Mouse (Mus musculus): Measurements from ENCODE around the gene Il6st. TPM values are rescaled to one million over a fixed set of nuclear protein-coding genes. Genes with fewer than 3 reads are reported as not detected.

Gene Il6st
- polyA plus RNA-seq (2012; rRNA removed) (34.3 and 34.4 TPM in 2 replicates), polyA plus RNA-seq (2014; fragmentation: Nextera tagmentation; extraction: Ambion mirVana) (40.3 and 42.4 TPM in 2 replicates)

DNA sequence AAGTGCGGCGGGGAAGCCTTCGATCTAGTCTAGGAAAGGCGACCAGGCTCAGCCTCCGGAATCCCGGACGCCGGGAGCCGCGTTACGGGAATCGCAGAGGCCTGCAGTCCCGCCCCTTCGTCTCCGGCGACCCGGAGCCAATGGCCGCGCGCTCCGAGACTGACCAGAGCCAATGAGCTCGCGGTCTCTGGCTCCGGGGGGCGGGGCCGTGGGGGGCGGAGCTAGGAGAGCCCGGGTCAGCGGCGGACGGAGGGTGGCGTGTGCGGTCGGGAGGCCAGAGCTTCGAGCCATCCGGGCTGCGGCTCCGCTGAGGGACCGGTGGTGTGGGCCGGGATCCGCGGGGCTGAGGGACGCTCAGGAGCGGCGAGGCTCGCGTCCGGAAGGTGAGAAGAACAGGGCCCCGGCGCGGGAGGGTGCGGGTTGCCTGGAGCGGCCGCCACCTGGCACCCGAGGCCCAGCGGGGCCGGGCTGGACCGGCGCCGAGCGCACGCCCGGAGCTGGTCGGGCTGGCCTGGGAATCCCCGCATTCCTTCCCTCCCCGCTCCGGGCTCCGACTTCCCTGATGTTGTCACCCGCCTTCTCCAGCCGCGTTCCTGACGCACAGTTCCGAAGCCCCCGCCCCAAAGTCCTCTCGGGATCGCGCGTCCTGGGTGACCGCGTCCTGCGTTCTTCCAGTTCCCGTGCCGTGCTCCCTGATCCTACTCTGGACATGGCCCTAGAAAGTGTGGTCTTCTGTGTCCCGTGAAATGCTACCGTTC lies at the start of gene Il6st:
Gene Il6st, plus strand, starts transcription at position 203 of the 758 bp plus-strand sequence.
- TF ChIP-seq POLR2A (IDR thresholded peaks at IDR 0.05; ENCODE audit: borderline replicate concordance, extremely low read depth, insufficient read depth, insufficient read length), result peak; percentile 46; the same call in 1 of the 2 replicates
- H3K27me3 ChIP-seq (ENCODE audit: control insufficient read depth, insufficient read depth, low read length), result no peaks in the 10 kb centered on the region
- peak; percentile 94 for DNase-seq (ENCODE audit: low spot score)
- no peaks in the 10 kb centered on the region for H3K9me3 ChIP-seq (ENCODE audit: control insufficient read depth, low read length)
- H3K4me3 ChIP-seq (replicated peaks; ENCODE audit: low read length), result peak within 1 kb of the TSS; percentile 91
- no peaks in the 10 kb centered on the region; the same call in 1 of the 2 replicates for H3K36me3 ChIP-seq (ENCODE audit: control insufficient read depth, insufficient read depth, low read length)
- peak; percentile 99 for ATAC-seq (ENCODE audit: low FRiP score, low read depth)
- WGBS, result under 1% methylated on average over 44 of the region's 85 CpGs
- peak within 1 kb of the TSS; percentile 92 for H3K9ac ChIP-seq (ENCODE audit: low read depth, low read length, severe bottlenecking)
- H3K4me1 ChIP-seq (ENCODE audit: control insufficient read depth, insufficient read depth, low read length), result peaks cover 15% of the 10 kb centered on the region; the same call in 1 of the 2 replicates
- H3K4me2 ChIP-seq (replicated peaks; ENCODE audit: low read depth, low read length, severe bottlenecking), result peak within 1 kb of the TSS; percentile 89
- peak within 1 kb of the TSS; percentile 84 for H3K27ac ChIP-seq (replicated peaks; ENCODE audit: low read depth, low read length)

DNA sequence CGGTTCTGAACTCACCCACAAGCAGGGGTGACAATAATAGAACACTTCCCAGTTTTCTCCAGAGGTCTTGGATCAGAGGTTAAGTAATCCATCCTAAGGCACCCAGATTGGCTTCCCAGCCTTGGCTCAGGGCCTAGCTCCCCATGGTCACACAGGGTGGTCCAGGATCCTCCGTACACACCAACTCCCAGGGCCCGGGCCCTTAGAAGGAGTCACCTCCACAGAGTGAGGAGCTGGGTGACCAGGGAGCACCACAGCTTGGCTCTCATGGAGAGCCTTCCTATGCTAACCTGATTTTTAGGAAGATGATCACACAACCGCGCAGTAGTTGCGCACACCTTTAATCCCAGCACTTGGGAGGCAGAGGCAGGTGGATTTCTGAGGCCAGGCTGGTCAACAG lies 48.0 kb upstream of the Il6st start:
- no peak overlapping the region for H3K4me2 ChIP-seq (replicated peaks; ENCODE audit: low read depth, low read length, severe bottlenecking)
- ATAC-seq (ENCODE audit: low FRiP score, low read depth) (no peak), DNase-seq (ENCODE audit: low spot score) (no peak)
- WGBS, result 84% methylated on average over 6 of the region's 6 CpGs
- H3K36me3 ChIP-seq (ENCODE audit: control insufficient read depth, insufficient read depth, low read length), result no peaks in the 10 kb centered on the region
- no peaks in the 10 kb centered on the region for H3K9me3 ChIP-seq (ENCODE audit: control insufficient read depth, low read length)
- H3K9ac ChIP-seq (ENCODE audit: low read depth, low read length, severe bottlenecking), result no peak overlapping the region
- H3K27ac ChIP-seq (replicated peaks; ENCODE audit: low read depth, low read length), result peak overlapping the region; percentile 56
- H3K4me1 ChIP-seq (ENCODE audit: control insufficient read depth, insufficient read depth, low read length), result peaks cover 16% of the 10 kb centered on the region
- no peaks in the 10 kb centered on the region for H3K27me3 ChIP-seq (ENCODE audit: control insufficient read depth, insufficient read depth, low read length)
- no peak overlapping the region for H3K4me3 ChIP-seq (replicated peaks; ENCODE audit: low read length)
- TF ChIP-seq POLR2A (IDR thresholded peaks at IDR 0.05; ENCODE audit: borderline replicate concordance, extremely low read depth, insufficient read depth, insufficient read length), result no peak

DNA sequence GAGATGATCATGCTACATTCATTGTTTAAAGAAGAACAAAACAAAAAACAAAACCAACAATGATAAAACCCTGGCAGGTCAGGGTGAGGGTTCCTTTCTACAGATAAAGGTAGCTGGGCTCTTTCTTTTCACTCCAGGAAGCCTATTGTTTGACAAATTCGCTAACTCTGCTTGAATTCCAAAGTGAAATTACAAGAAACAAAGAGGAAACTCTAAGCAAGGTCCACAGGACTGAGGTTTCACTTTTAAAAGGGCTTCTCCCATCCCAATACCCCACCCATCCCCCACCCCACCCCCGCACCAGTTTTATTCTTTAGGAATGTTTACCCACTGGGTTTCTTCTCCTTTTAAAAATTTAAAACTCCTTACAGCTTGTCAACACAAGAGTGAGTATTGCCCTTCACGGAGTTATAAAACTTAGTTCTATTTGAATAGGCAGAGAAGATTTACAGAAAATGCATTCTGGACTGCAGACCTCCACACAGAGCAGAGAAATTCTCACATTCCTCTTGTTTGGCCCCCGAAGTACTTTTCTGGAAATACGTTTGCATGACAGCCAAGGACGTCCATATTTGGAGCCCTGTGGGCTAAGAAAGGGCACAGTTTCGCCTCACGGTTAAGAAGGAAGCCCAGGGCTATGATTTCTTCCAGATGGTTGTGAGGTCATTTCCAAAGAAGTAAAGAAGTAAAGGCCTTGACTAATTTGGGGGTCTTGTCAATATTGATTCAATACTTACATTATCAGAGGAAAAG lies 47.3 kb upstream of the Il6st start:
- DNase-seq (ENCODE audit: low spot score), result peak; percentile 54
- Histone ChIP-seq H3K27me3 (ENCODE audit: control insufficient read depth, insufficient read depth, low read length) (no peaks in the 10 kb centered on the region), H3K36me3 (ENCODE audit: control insufficient read depth, insufficient read depth, low read length) (no peaks in the 10 kb centered on the region), H3K9me3 (ENCODE audit: control insufficient read depth, low read length) (no peaks in the 10 kb centered on the region), H3K9ac (ENCODE audit: low read depth, low read length, severe bottlenecking) (no peak overlapping the region), H3K4me3 (replicated peaks; ENCODE audit: low read length) (no peak overlapping the region), H3K27ac (replicated peaks; ENCODE audit: low read depth, low read length) (peak overlapping the region; percentile 56), H3K4me1 (ENCODE audit: control insufficient read depth, insufficient read depth, low read length) (peaks cover 16% of the 10 kb centered on the region), H3K4me2 (replicated peaks; ENCODE audit: low read depth, low read length, severe bottlenecking) (peak overlapping the region; percentile 22)
- ATAC-seq (ENCODE audit: low FRiP score, low read depth), result peak; percentile 75
- WGBS, result 10% methylated on average over 8 of the region's 8 CpGs
- TF ChIP-seq POLR2A (IDR thresholded peaks at IDR 0.05; ENCODE audit: borderline replicate concordance, extremely low read depth, insufficient read depth, insufficient read length), result no peak

DNA sequence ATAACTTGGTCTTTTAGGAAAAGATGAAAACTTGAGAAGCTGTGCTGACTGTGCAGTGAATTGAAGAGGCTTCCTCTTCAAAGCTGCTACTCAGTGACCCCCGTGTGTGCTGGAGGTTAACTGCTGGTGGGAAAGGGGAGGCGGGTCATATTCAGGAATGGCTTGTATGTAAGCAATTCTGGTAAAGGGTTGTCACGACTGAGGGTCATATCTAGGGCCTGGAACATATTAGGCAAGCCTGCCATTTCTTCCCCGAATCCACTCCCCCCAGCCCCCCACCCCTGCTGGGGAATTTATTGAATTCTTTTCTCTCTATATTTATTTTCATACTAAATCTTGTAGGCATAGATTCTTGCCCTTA lies 46.7 kb upstream of the Il6st start:
- no peak for DNase-seq (ENCODE audit: low spot score)
- Histone ChIP-seq H3K4me2 (replicated peaks; ENCODE audit: low read depth, low read length, severe bottlenecking) (no peak overlapping the region), H3K4me1 (ENCODE audit: control insufficient read depth, insufficient read depth, low read length) (peaks cover 16% of the 10 kb centered on the region), H3K36me3 (ENCODE audit: control insufficient read depth, insufficient read depth, low read length) (no peaks in the 10 kb centered on the region), H3K27me3 (ENCODE audit: control insufficient read depth, insufficient read depth, low read length) (no peaks in the 10 kb centered on the region), H3K4me3 (replicated peaks; ENCODE audit: low read length) (no peak overlapping the region), H3K27ac (replicated peaks; ENCODE audit: low read depth, low read length) (peak overlapping the region; percentile 56), H3K9me3 (ENCODE audit: control insufficient read depth, low read length) (no peaks in the 10 kb centered on the region), H3K9ac (ENCODE audit: low read depth, low read length, severe bottlenecking) (no peak overlapping the region)
- 16% methylated on average over 4 of the region's 4 CpGs for WGBS
- no peak for TF ChIP-seq POLR2A (IDR thresholded peaks at IDR 0.05; ENCODE audit: borderline replicate concordance, extremely low read depth, insufficient read depth, insufficient read length)
- ATAC-seq (ENCODE audit: low FRiP score, low read depth), result 0 out of 2 replicates have a peak, but pooled peaks have one; percentile 12

DNA sequence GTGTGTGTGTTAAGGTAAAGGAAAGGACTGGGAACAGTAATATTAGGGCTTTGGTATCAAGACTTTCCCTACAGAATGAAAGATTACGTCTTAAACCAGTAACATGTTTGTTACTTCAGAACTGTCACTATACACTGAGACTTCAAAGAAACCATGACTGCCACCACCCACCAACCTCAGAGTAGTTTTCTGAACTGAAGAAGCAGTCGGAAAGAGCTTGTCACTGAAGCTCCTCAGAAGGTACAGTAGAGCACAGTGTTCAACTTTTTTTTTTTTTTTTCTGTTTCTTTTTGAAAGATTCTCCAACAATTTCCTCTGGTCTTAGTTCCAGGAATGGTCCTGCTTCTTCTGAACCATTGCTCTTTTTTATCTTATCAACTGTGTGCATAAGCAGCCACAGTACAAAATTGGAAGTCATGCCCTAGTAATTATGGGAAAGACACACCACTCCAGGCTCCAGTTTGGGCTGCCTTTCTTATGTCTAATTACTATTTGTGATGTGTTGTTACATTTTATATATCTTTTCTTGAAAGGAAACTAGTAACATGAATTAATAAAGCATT lies 45.9 kb upstream of the Il6st start:
- Histone ChIP-seq H3K4me1 (ENCODE audit: control insufficient read depth, insufficient read depth, low read length) (peaks cover 16% of the 10 kb centered on the region), H3K9ac (ENCODE audit: low read depth, low read length, severe bottlenecking) (no peak overlapping the region), H3K4me3 (replicated peaks; ENCODE audit: low read length) (no peak overlapping the region), H3K36me3 (ENCODE audit: control insufficient read depth, insufficient read depth, low read length) (no peaks in the 10 kb centered on the region), H3K9me3 (ENCODE audit: control insufficient read depth, low read length) (no peaks in the 10 kb centered on the region), H3K27ac (replicated peaks; ENCODE audit: low read depth, low read length) (no peak overlapping the region), H3K27me3 (ENCODE audit: control insufficient read depth, insufficient read depth, low read length) (no peaks in the 10 kb centered on the region), H3K4me2 (replicated peaks; ENCODE audit: low read depth, low read length, severe bottlenecking) (no peak overlapping the region)
- TF ChIP-seq POLR2A (IDR thresholded peaks at IDR 0.05; ENCODE audit: borderline replicate concordance, extremely low read depth, insufficient read depth, insufficient read length), result no peak
- no peak for DNase-seq (ENCODE audit: low spot score)
- WGBS, result 63% methylated on average over 2 of the region's 2 CpGs
- no peak for ATAC-seq (ENCODE audit: low FRiP score, low read depth)

Measured in limb, embryonic 14.5 days (tissue).